Comparison of ENCODE assay signal across 11 mouse cellular contexts in the genomic region with DNA sequence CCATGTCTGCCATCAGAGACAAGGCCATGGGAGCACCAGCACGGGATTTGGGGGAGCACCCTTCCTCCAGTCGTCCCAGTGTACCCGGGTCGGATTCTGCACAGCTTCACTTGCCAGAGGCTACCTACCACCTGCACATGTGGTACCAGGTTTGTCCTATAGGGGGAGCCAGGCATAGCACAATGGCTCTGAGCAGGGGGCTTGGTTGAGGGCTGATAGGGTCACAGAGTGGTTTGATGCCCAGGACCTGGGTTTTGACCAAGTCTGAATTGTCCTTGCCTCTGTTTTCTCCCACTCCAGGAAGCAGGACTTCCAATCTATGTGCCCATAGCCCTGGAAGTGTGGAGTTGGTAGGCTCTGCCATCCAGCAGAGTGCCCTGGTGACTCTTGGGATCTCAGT. TPM values are rescaled to one million over a fixed set of nuclear protein-coding genes. Genes with fewer than 3 reads are reported as not detected.
DNase-seq lines count a peak whose midpoint lies in the region; ATAC-seq and TF ChIP-seq lines count a peak whose summit lies in the region.
"Had no signal": no experiment of that assay in that cellular context is flagged by ENCODE, and none has a peak within 500 bp of the region (broad histone marks: within the 10 kb centered on the region; RNA-seq: fewer than 3 reads in every experiment).

No protein-coding gene starts in this region.

- no peak for DNase-seq in cerebellum, adult 2 months
- no peak for DNase-seq in cerebellum, adult 11-12 months
- peak; percentile 29 for DNase-seq in neural tube, embryonic 10.5 days (ENCODE audit: extremely low spot score, low spot score)
- peak; percentile 31 for DNase-seq in lung, postnatal 10 days
- DNase-seq in thymus, postnatal 25 days, result peak; percentile 75
- no peak for DNase-seq in forebrain, embryonic 10.5 days (ENCODE audit: extremely low spot score, low spot score)
- no peak for DNase-seq in adrenal gland, postnatal 4 days (ENCODE audit: low spot score in 2 of 2)

- no peak overlapping the region for H3K4me3 ChIP-seq in cerebellum, adult 2 months (replicated peaks; ENCODE audit: insufficient read depth, low read depth, low read length)
- no peak overlapping the region for H3K4me3 ChIP-seq in neural tube, embryonic 15.5 days (replicated peaks)
- H3K4me3 ChIP-seq in forebrain, embryonic 10.5 days, result no peak overlapping the region
- H3K4me3 ChIP-seq: neural tube, embryonic 13.5 days; stomach, embryonic 15.5 days had no signal

- no peak overlapping the region for H3K4me2 ChIP-seq in neural tube, embryonic 15.5 days
- H3K4me2 ChIP-seq: neural tube, embryonic 13.5 days; stomach, embryonic 15.5 days had no signal

- peak; percentile 35; the same call in 1 of the 2 replicates for TF ChIP-seq CTCF in cerebellum, adult 2 months (IDR thresholded peaks at IDR 0.05; ENCODE audit: borderline replicate concordance, insufficient read depth, low read depth, low read length)

- no peak for ATAC-seq in neural tube, embryonic 15.5 days (ENCODE audit: low FRiP score)

- H3K27me3 ChIP-seq in cerebellum, adult 2 months (ENCODE audit: control insufficient read depth, insufficient read depth, low read length), result no peaks in the 10 kb centered on the region
- H3K27me3 ChIP-seq in neural tube, embryonic 15.5 days (replicated peaks), result no peaks in the 10 kb centered on the region
- H3K27me3 ChIP-seq in forebrain, embryonic 10.5 days (ENCODE audit: poor library complexity, severe bottlenecking), result no peaks in the 10 kb centered on the region
- H3K27me3 ChIP-seq: neural tube, embryonic 13.5 days; stomach, embryonic 15.5 days had no signal

- 57% methylated on average over 4 of the region's 4 CpGs for WGBS in cerebellum, adult 2 months
- 59% methylated on average over 4 of the region's 4 CpGs for WGBS in neural tube, embryonic 15.5 days
- 52% methylated on average over 4 of the region's 4 CpGs for WGBS in forebrain, embryonic 10.5 days

- H3K9ac ChIP-seq in neural tube, embryonic 15.5 days (replicated peaks), result no peak overlapping the region
- H3K9ac ChIP-seq: neural tube, embryonic 13.5 days; stomach, embryonic 15.5 days had no signal

- no peaks in the 10 kb centered on the region for H3K9me3 ChIP-seq in neural tube, embryonic 15.5 days (replicated peaks)
- H3K9me3 ChIP-seq in forebrain, embryonic 10.5 days, result 0 out of 2 replicates have a peak, but pooled peaks cover 3% of the 10 kb centered on the region
- H3K9me3 ChIP-seq: neural tube, embryonic 13.5 days; stomach, embryonic 15.5 days had no signal

- peaks cover 8% of the 10 kb centered on the region for H3K4me1 ChIP-seq in cerebellum, adult 2 months (ENCODE audit: control insufficient read depth, insufficient read depth, low read length)
- H3K4me1 ChIP-seq in neural tube, embryonic 15.5 days, result no peaks in the 10 kb centered on the region
- peaks cover 26% of the 10 kb centered on the region for H3K4me1 ChIP-seq in forebrain, embryonic 10.5 days
- H3K4me1 ChIP-seq: neural tube, embryonic 13.5 days had no signal

- no peak overlapping the region for H3K27ac ChIP-seq in cerebellum, adult 2 months (ENCODE audit: insufficient read depth, low read length)
- no peak overlapping the region for H3K27ac ChIP-seq in neural tube, embryonic 15.5 days (replicated peaks)
- no peak overlapping the region for H3K27ac ChIP-seq in forebrain, embryonic 10.5 days
- H3K27ac ChIP-seq: neural tube, embryonic 13.5 days; stomach, embryonic 15.5 days had no signal

- TF ChIP-seq POLR2A in cerebellum, adult 2 months (IDR thresholded peaks at IDR 0.05; ENCODE audit: borderline replicate concordance, insufficient read depth, low read length), result no peak

- H3K36me3 ChIP-seq in neural tube, embryonic 15.5 days, result no peaks in the 10 kb centered on the region
- H3K36me3 ChIP-seq in forebrain, embryonic 10.5 days (replicated peaks), result no peaks in the 10 kb centered on the region
- H3K36me3 ChIP-seq: neural tube, embryonic 13.5 days; stomach, embryonic 15.5 days had no signal

RNA-seq across cellular contexts. Expression of a gene that starts 3.0 kb away (rescaled TPM):
- 0.80 and 1.3 TPM in 2 replicates for polyA plus RNA-seq in cerebellum, adult 2 months (2012; rRNA removed)
- 0.37 and 1.4 TPM in 2 replicates for polyA plus RNA-seq in neural tube, embryonic 15.5 days (2015; fragmentation: Nextera tagmentation; extraction: Ambion mirVana)
- polyA plus RNA-seq in forebrain, embryonic 10.5 days (2016; fragmentation: Nextera tagmentation; extraction: Ambion mirVana), result 0.68 and 0.93 TPM in 2 replicates
- 10 to 100 TPM; 10.6 to 13.2 TPM for total RNA-seq in adrenal gland, postnatal 4 days (2021)

RNA-seq across cellular contexts. Expression of a gene that starts 26.5 kb away (rescaled TPM):
- polyA plus RNA-seq in cerebellum, adult 2 months (2012; rRNA removed), result 171 and 180 TPM in 2 replicates
- polyA plus RNA-seq in neural tube, embryonic 15.5 days (2015; fragmentation: Nextera tagmentation; extraction: Ambion mirVana), result 68.2 and 79.2 TPM in 2 replicates
- 36.1 and 36.3 TPM in 2 replicates for polyA plus RNA-seq in forebrain, embryonic 10.5 days (2016; fragmentation: Nextera tagmentation; extraction: Ambion mirVana)
- 10 to 100 TPM; 35.7 to 41.1 TPM for total RNA-seq in adrenal gland, postnatal 4 days (2021)

RNA-seq across cellular contexts. Expression of a gene that starts 35.3 kb away (rescaled TPM):
- polyA plus RNA-seq in cerebellum, adult 2 months (2012; rRNA removed), result 4.6 and 4.8 TPM in 2 replicates
- 80.3 and 113 TPM in 2 replicates for polyA plus RNA-seq in neural tube, embryonic 15.5 days (2015; fragmentation: Nextera tagmentation; extraction: Ambion mirVana)
- 272 and 295 TPM in 2 replicates for polyA plus RNA-seq in forebrain, embryonic 10.5 days (2016; fragmentation: Nextera tagmentation; extraction: Ambion mirVana)
- total RNA-seq in adrenal gland, postnatal 4 days (2021), result 1 to 10 TPM in 1 of 2 experiments, under 1 TPM in 1; 0.96 to 2.2 TPM

RNA-seq across cellular contexts. Expression of a gene that starts 38.5 kb away (rescaled TPM):
- polyA plus RNA-seq in cerebellum, adult 2 months (2012; rRNA removed), result 84.6 and 85.5 TPM in 2 replicates
- polyA plus RNA-seq in neural tube, embryonic 15.5 days (2015; fragmentation: Nextera tagmentation; extraction: Ambion mirVana), result 37.4 and 40.6 TPM in 2 replicates
- polyA plus RNA-seq in forebrain, embryonic 10.5 days (2016; fragmentation: Nextera tagmentation; extraction: Ambion mirVana), result 46.8 and 51.8 TPM in 2 replicates
- total RNA-seq in adrenal gland, postnatal 4 days (2021), result 10 to 100 TPM; 32.4 to 39.2 TPM

RNA-seq across cellular contexts. Expression of a gene that starts 56.0 kb away (rescaled TPM):
- 2.7 and 3.3 TPM in 2 replicates for polyA plus RNA-seq in cerebellum, adult 2 months (2012; rRNA removed)
- polyA plus RNA-seq in neural tube, embryonic 15.5 days (2015; fragmentation: Nextera tagmentation; extraction: Ambion mirVana), result 0.75 and 0.84 TPM in 2 replicates
- 0.09 and 0.14 TPM in 2 replicates for polyA plus RNA-seq in forebrain, embryonic 10.5 days (2016; fragmentation: Nextera tagmentation; extraction: Ambion mirVana)
- under 1 TPM; 0.65 to 0.76 TPM for total RNA-seq in adrenal gland, postnatal 4 days (2021)
- total RNA-seq: hematopoietic stem cell, adult 5-6 weeks had no signal

Comparison
In these comparisons a context has a peak if more than half of its experiments do, and no peak if none do; other contexts are left out.
1. DNase-seq: peak in neural tube, embryonic 10.5 days (single experiment), lung, postnatal 10 days (single experiment) and thymus, postnatal 25 days (single experiment); none in cerebellum, adult 2 months (0 of 2), cerebellum, adult 11-12 months (single experiment), forebrain, embryonic 10.5 days (single experiment) and adrenal gland, postnatal 4 days (0 of 2).
2. RNA of a gene that starts 35.3 kb away (polyA plus RNA-seq): 272 to 295 TPM in forebrain, embryonic 10.5 days and 80.3 to 113 TPM in neural tube, embryonic 15.5 days; 4.6 to 4.8 TPM in cerebellum, adult 2 months; every median in the first group is over 10 times any median in the second.